Mouse (Mus musculus): ENCODE results near the gene Ttll13.

GRCm38 (mm10) chr7:80246859-80247258, 683 bp downstream of the Ttll13 start:
- TF ChIP-seq GATA1 (IDR thresholded peaks at IDR 0.05; ENCODE audit: borderline replicate concordance, low read length) (no peak), FLI1 (IDR thresholded peaks at IDR 0.05; ENCODE audit: low read length) (no peak)
